Mouse (Mus musculus): Measurements from ENCODE around the gene Gria2. TPM values are rescaled to one million over a fixed set of nuclear protein-coding genes. Genes with fewer than 3 reads are reported as not detected.

Gene Gria2
- polyA plus RNA-seq, 1 experiment from 2014 or later = 3.6 TPM

GRCm38 (mm10) chr3:80805327-80805726, 2.7 kb upstream of the Gria2 start:
- Histone ChIP-seq H3K9ac (ENCODE audit: low read depth, low read length) (no peak overlapping the region), H3K27ac (replicated peaks; ENCODE audit: low read depth, low read length) (no peak overlapping the region), H3K36me3 (ENCODE audit: control insufficient read depth, insufficient read depth, low read length) (no peaks in the 10 kb centered on the region), H3K4me2 (ENCODE audit: low read depth, low read length) (no peak overlapping the region), H3K4me1 (ENCODE audit: control insufficient read depth, insufficient read depth, low read length) (peaks cover 16% of the 10 kb centered on the region; the same call in 1 of the 2 replicates), H3K4me3 (ENCODE audit: low read depth, low read length) (no peak overlapping the region), H3K27me3 (replicated peaks; ENCODE audit: control insufficient read depth, insufficient read depth, low read length) (peaks cover 22% of the 10 kb centered on the region), H3K9me3 (ENCODE audit: control insufficient read depth, low read length) (no peaks in the 10 kb centered on the region)
- ATAC-seq (ENCODE audit: low read depth) (no peak), DNase-seq (ENCODE audit: low spot score) (peak; percentile 33)
- WGBS = 12% methylated on average over 1 of the region's 1 CpGs

- DNase-seq (ENCODE audit: low spot score) (no peak), ATAC-seq (ENCODE audit: low read depth) (no peak)
- WGBS = 46% methylated on average over 1 of the region's 1 CpGs
- no peak overlapping the region for H3K4me3 ChIP-seq (ENCODE audit: low read depth, low read length)
- no peak overlapping the region for H3K9ac ChIP-seq (ENCODE audit: low read depth, low read length)
- H3K27me3 ChIP-seq (replicated peaks; ENCODE audit: control insufficient read depth, insufficient read depth, low read length) = peaks cover 27% of the 10 kb centered on the region
- H3K4me1 ChIP-seq (ENCODE audit: control insufficient read depth, insufficient read depth, low read length) = peaks cover 18% of the 10 kb centered on the region; the same call in 1 of the 2 replicates
- H3K27ac ChIP-seq (replicated peaks; ENCODE audit: low read depth, low read length) = no peak overlapping the region
- no peak overlapping the region for H3K4me2 ChIP-seq (ENCODE audit: low read depth, low read length)
- no peaks in the 10 kb centered on the region for H3K9me3 ChIP-seq (ENCODE audit: control insufficient read depth, low read length)
- no peaks in the 10 kb centered on the region for H3K36me3 ChIP-seq (ENCODE audit: control insufficient read depth, insufficient read depth, low read length)
These were observed 1.2 kb upstream of the Gria2 start for GRCm38 (mm10) chr3:80803811-80804210.

- DNase-seq (ENCODE audit: low spot score) = no peak
- 50% methylated on average over 8 of the region's 8 CpGs for WGBS
- H3K9me3 ChIP-seq (ENCODE audit: control insufficient read depth, low read length) = no peaks in the 10 kb centered on the region
- no peak overlapping the region for H3K9ac ChIP-seq (ENCODE audit: low read depth, low read length)
- 0 out of 2 replicates have a peak overlapping the region, but pooled peaks have one; percentile 42 for H3K4me3 ChIP-seq (ENCODE audit: low read depth, low read length)
- H3K27me3 ChIP-seq (replicated peaks; ENCODE audit: control insufficient read depth, insufficient read depth, low read length) = peaks cover 27% of the 10 kb centered on the region
- peaks cover 18% of the 10 kb centered on the region; the same call in 1 of the 2 replicates for H3K4me1 ChIP-seq (ENCODE audit: control insufficient read depth, insufficient read depth, low read length)
- no peak overlapping the region for H3K27ac ChIP-seq (replicated peaks; ENCODE audit: low read depth, low read length)
- ATAC-seq (ENCODE audit: low read depth) = no peak; the same call in 1 of the 2 replicates
- peak overlapping the region; percentile 79; the same call in 1 of the 2 replicates for H3K4me2 ChIP-seq (ENCODE audit: low read depth, low read length)
- H3K36me3 ChIP-seq (ENCODE audit: control insufficient read depth, insufficient read depth, low read length) = no peaks in the 10 kb centered on the region
These were observed 576 bp upstream of the Gria2 start for GRCm38 (mm10) chr3:80803211-80803610.

- Histone ChIP-seq H3K27ac (replicated peaks; ENCODE audit: low read depth, low read length) (no peak overlapping the region), H3K27me3 (replicated peaks; ENCODE audit: control insufficient read depth, insufficient read depth, low read length) (peaks cover 27% of the 10 kb centered on the region), H3K4me2 (ENCODE audit: low read depth, low read length) (peak overlapping the region; percentile 79), H3K9ac (ENCODE audit: low read depth, low read length) (no peak overlapping the region), H3K4me1 (ENCODE audit: control insufficient read depth, insufficient read depth, low read length) (peaks cover 18% of the 10 kb centered on the region; the same call in 1 of the 2 replicates), H3K9me3 (ENCODE audit: control insufficient read depth, low read length) (no peaks in the 10 kb centered on the region), H3K36me3 (ENCODE audit: control insufficient read depth, insufficient read depth, low read length) (no peaks in the 10 kb centered on the region), H3K4me3 (ENCODE audit: low read depth, low read length) (peak overlapping the region; percentile 42)
- ATAC-seq (ENCODE audit: low read depth) = no peak
- 15% methylated on average over 6 of the region's 6 CpGs for WGBS
- DNase-seq (ENCODE audit: low spot score) = no peak
These were observed 766 bp downstream of the Gria2 start for GRCm38 (mm10) chr3:80801827-80802310.

GRCm38 (mm10) chr3:80800995-80801826, 1.4 kb downstream of the Gria2 start:
- peaks cover 27% of the 10 kb centered on the region for H3K27me3 ChIP-seq (replicated peaks; ENCODE audit: control insufficient read depth, insufficient read depth, low read length)
- peak overlapping the region; percentile 79 for H3K4me2 ChIP-seq (ENCODE audit: low read depth, low read length)
- H3K4me1 ChIP-seq (ENCODE audit: control insufficient read depth, insufficient read depth, low read length) = peaks cover 18% of the 10 kb centered on the region; the same call in 1 of the 2 replicates
- no peaks in the 10 kb centered on the region for H3K9me3 ChIP-seq (ENCODE audit: control insufficient read depth, low read length)
- H3K4me3 ChIP-seq (ENCODE audit: low read depth, low read length) = peak overlapping the region; percentile 42
- peak; percentile 48; the same call in 1 of the 2 replicates for ATAC-seq (ENCODE audit: low read depth)
- H3K27ac ChIP-seq (replicated peaks; ENCODE audit: low read depth, low read length) = no peak overlapping the region
- DNase-seq (ENCODE audit: low spot score) = peak; percentile 38
- H3K9ac ChIP-seq (ENCODE audit: low read depth, low read length) = peak overlapping the region; percentile 21; the same call in 1 of the 2 replicates
- WGBS = 9% methylated on average over 33 of the region's 33 CpGs
- H3K36me3 ChIP-seq (ENCODE audit: control insufficient read depth, insufficient read depth, low read length) = no peaks in the 10 kb centered on the region

GRCm38 (mm10) chr3:80800299-80800994, 2.2 kb downstream of the Gria2 start:
- H3K9ac ChIP-seq (ENCODE audit: low read depth, low read length) = peak overlapping the region; percentile 21
- no peaks in the 10 kb centered on the region for H3K36me3 ChIP-seq (ENCODE audit: control insufficient read depth, insufficient read depth, low read length)
- DNase-seq (ENCODE audit: low spot score) (peak; percentile 34), ATAC-seq (ENCODE audit: low read depth) (peak; percentile 26; the same call in 1 of the 2 replicates)
- 0 out of 2 replicates have a peak overlapping the region, but pooled peaks have one; percentile 15 for H3K27ac ChIP-seq (replicated peaks; ENCODE audit: low read depth, low read length)
- H3K9me3 ChIP-seq (ENCODE audit: control insufficient read depth, low read length) = no peaks in the 10 kb centered on the region
- H3K4me2 ChIP-seq (ENCODE audit: low read depth, low read length) = peak overlapping the region; percentile 79
- H3K27me3 ChIP-seq (replicated peaks; ENCODE audit: control insufficient read depth, insufficient read depth, low read length) = peaks cover 27% of the 10 kb centered on the region
- peak overlapping the region; percentile 42 for H3K4me3 ChIP-seq (ENCODE audit: low read depth, low read length)
- H3K4me1 ChIP-seq (ENCODE audit: control insufficient read depth, insufficient read depth, low read length) = peaks cover 18% of the 10 kb centered on the region; the same call in 1 of the 2 replicates
- WGBS = 1% methylated on average over 28 of the region's 29 CpGs

GRCm38 (mm10) chr3:80797935-80798334, 4.7 kb downstream of the Gria2 start:
- no peak overlapping the region for H3K4me2 ChIP-seq (ENCODE audit: low read depth, low read length)
- H3K9ac ChIP-seq (ENCODE audit: low read depth, low read length) = no peak overlapping the region
- no peaks in the 10 kb centered on the region for H3K9me3 ChIP-seq (ENCODE audit: control insufficient read depth, low read length)
- no peaks in the 10 kb centered on the region for H3K36me3 ChIP-seq (ENCODE audit: control insufficient read depth, insufficient read depth, low read length)
- H3K4me1 ChIP-seq (ENCODE audit: control insufficient read depth, insufficient read depth, low read length) = peaks cover 18% of the 10 kb centered on the region; the same call in 1 of the 2 replicates
- ATAC-seq (ENCODE audit: low read depth) = no peak
- DNase-seq (ENCODE audit: low spot score) = no peak
- peaks cover 27% of the 10 kb centered on the region for H3K27me3 ChIP-seq (replicated peaks; ENCODE audit: control insufficient read depth, insufficient read depth, low read length)
- no peak overlapping the region for H3K4me3 ChIP-seq (ENCODE audit: low read depth, low read length)
- 73% methylated on average over 1 of the region's 1 CpGs for WGBS
- no peak overlapping the region for H3K27ac ChIP-seq (replicated peaks; ENCODE audit: low read depth, low read length)

GRCm38 (mm10) chr3:80796764-80797163, 5.9 kb downstream of the Gria2 start:
- H3K9me3 ChIP-seq (ENCODE audit: control insufficient read depth, low read length) = no peaks in the 10 kb centered on the region
- no peak overlapping the region for H3K9ac ChIP-seq (ENCODE audit: low read depth, low read length)
- peaks cover 17% of the 10 kb centered on the region for H3K27me3 ChIP-seq (replicated peaks; ENCODE audit: control insufficient read depth, insufficient read depth, low read length)
- DNase-seq (ENCODE audit: low spot score) (no peak), ATAC-seq (ENCODE audit: low read depth) (no peak)
- no peak overlapping the region for H3K4me3 ChIP-seq (ENCODE audit: low read depth, low read length)
- no peak overlapping the region for H3K4me2 ChIP-seq (ENCODE audit: low read depth, low read length)
- no peaks in the 10 kb centered on the region for H3K36me3 ChIP-seq (ENCODE audit: control insufficient read depth, insufficient read depth, low read length)
- no peak overlapping the region for H3K27ac ChIP-seq (replicated peaks; ENCODE audit: low read depth, low read length)
- H3K4me1 ChIP-seq (ENCODE audit: control insufficient read depth, insufficient read depth, low read length) = peaks cover 12% of the 10 kb centered on the region; the same call in 1 of the 2 replicates
